Mouse (Mus musculus): ENCODE data around the gene Specc1l. TPM values are rescaled to one million over a fixed set of nuclear protein-coding genes. Genes with fewer than 3 reads are reported as not detected.
"Not testable (repeated sequence)": the region's sequence is repeated elsewhere in the genome, so short reads cannot be mapped to it uniquely, and the experiment has no call there.

The Specc1l gene
- total and polyA plus RNA-seq, 2 experiments from 2014 or later: 23.6 to 37.5 TPM

DNA sequence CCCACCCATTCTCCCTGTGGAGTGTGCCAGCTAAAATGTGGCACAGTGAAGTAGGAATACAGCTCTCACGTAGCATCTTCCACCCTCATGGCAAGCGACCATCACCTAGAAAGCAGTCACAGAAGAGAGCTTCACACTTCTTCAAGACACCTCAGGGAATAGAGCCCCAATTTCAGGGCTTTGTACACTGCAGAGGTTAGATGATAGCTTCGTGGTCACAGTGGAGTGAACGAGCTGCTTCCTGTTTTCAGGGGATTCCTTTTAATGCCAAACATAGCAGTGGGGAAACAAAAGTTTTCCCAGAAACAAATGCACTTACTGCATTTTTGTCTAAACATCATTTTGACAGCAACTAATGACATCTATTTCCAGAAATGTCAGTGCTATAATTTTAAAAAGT is 77.5 kb downstream of the Specc1l start:
- H3K9ac ChIP-seq (replicated peaks; ENCODE audit: low read length, poor library complexity, severe bottlenecking): no peak overlapping the region
- no peak for ATAC-seq (ENCODE audit: low FRiP score)
- DNase-seq (ENCODE audit: low spot score): no peak
- no peak overlapping the region for H3K27ac ChIP-seq (ENCODE audit: low read depth, low read length)
- no peak for TF ChIP-seq CTCF (IDR thresholded peaks at IDR 0.05)
- no peaks in the 10 kb centered on the region for H3K9me3 ChIP-seq (ENCODE audit: low read length)
- no peaks in the 10 kb centered on the region for H3K4me1 ChIP-seq (ENCODE audit: insufficient read depth, low read length)
- WGBS: 82% methylated on average over 4 of the region's 4 CpGs
- H3K27me3 ChIP-seq (ENCODE audit: insufficient read depth, low read length): no peaks in the 10 kb centered on the region
- H3K4me3 ChIP-seq (ENCODE audit: low read depth, low read length): no peak overlapping the region
- peaks cover 5% of the 10 kb centered on the region for H3K36me3 ChIP-seq (ENCODE audit: insufficient read depth, low read length)
- H3K4me2 ChIP-seq (ENCODE audit: low read depth, low read length, poor library complexity, severe bottlenecking): no peak overlapping the region

DNA sequence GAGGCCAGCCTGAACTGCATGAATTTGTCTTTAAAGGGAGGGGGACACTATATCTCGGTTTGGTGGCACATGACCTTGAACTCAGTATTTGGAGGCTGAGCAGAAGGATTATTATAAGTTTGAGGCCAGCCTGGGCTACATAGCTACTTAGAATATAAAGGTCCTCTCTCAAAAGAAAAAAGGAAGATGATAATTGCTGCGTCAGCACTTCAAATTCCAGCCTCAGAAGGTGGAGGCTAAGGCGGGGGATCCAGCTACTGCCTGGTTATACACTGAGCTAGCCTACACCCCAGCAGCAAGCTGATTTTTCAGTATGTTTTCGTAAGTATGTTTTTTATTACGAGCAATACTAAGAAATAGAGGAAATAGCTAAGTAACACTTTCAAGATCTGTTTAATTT is 78.8 kb downstream of the Specc1l start:
- no peak for TF ChIP-seq CTCF (IDR thresholded peaks at IDR 0.05)
- 90% methylated on average over 5 of the region's 5 CpGs for WGBS
- no peak for ATAC-seq (ENCODE audit: low FRiP score)

DNA sequence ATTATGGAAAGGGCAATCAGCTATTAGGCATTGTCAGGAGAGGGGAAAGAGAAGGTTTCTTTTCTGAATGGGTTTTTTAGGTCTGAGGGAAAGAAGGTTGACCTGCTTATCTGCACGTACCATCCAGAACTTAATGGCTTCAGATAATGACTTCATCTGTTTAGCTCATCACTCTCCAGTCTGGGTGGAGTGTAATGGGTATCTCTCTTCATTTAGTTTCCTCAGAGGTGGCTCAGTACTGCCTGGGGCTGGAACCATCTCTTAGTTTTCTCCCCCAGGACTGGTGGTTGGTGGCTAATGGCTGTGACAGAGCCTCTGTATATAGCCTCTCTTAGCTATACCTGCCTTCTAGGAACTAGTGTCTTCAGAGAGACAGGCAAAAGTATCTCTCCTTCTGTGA is 79.5 kb downstream of the Specc1l start:
- no peak for DNase-seq (ENCODE audit: low spot score)
- H3K9me3 ChIP-seq (ENCODE audit: low read length): no peaks in the 10 kb centered on the region
- H3K9ac ChIP-seq (replicated peaks; ENCODE audit: low read length, poor library complexity, severe bottlenecking): no peak overlapping the region
- H3K4me3 ChIP-seq (ENCODE audit: low read depth, low read length): no peak overlapping the region
- no peak overlapping the region for H3K4me2 ChIP-seq (ENCODE audit: low read depth, low read length, poor library complexity, severe bottlenecking)
- H3K4me1 ChIP-seq (ENCODE audit: insufficient read depth, low read length): no peaks in the 10 kb centered on the region
- H3K36me3 ChIP-seq (ENCODE audit: insufficient read depth, low read length): peaks cover 5% of the 10 kb centered on the region
- ATAC-seq (ENCODE audit: low FRiP score): no peak
- no peaks in the 10 kb centered on the region for H3K27me3 ChIP-seq (ENCODE audit: insufficient read depth, low read length)
- TF ChIP-seq CTCF (IDR thresholded peaks at IDR 0.05): no peak
- no peak overlapping the region for H3K27ac ChIP-seq (ENCODE audit: low read depth, low read length)
- 96% methylated on average over 1 of the region's 1 CpGs for WGBS

More for the DNA sequence above, 78.8 kb downstream of the Specc1l start:
- H3K9ac ChIP-seq (replicated peaks; ENCODE audit: low read length, poor library complexity, severe bottlenecking): no peak overlapping the region
- H3K4me1 ChIP-seq (ENCODE audit: insufficient read depth, low read length): no peaks in the 10 kb centered on the region
- H3K36me3 ChIP-seq (ENCODE audit: insufficient read depth, low read length): peaks cover 5% of the 10 kb centered on the region
- H3K4me2 ChIP-seq (ENCODE audit: low read depth, low read length, poor library complexity, severe bottlenecking): no peak overlapping the region
- no peaks in the 10 kb centered on the region for H3K9me3 ChIP-seq (ENCODE audit: low read length)
- DNase-seq (ENCODE audit: low spot score): no peak
- H3K27me3 ChIP-seq (ENCODE audit: insufficient read depth, low read length): no peaks in the 10 kb centered on the region
- no peak overlapping the region for H3K27ac ChIP-seq (ENCODE audit: low read depth, low read length)
- no peak overlapping the region for H3K4me3 ChIP-seq (ENCODE audit: low read depth, low read length)

DNA sequence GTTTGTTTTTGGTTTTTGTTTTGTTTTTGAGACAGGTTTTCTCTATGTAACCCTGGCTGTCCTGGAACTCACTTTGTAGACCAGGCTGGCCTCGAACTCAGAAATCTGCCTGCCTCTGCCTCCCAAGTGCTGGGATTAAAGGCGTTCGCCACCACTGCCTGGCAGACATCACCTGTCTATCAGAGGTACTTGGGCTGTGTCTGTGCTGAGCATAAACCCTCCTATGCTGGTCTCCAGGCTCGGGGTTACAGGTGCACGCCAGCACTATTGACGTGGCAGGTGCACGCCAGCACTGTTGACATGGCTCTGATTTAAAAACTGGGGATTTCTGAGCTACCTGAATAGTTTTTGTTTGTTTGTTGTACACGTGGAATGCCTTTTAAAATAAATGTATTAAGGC is 80.3 kb downstream of the Specc1l start:
- H3K9me3 ChIP-seq (ENCODE audit: low read length); H3K27me3 ChIP-seq (ENCODE audit: insufficient read depth, low read length); ATAC-seq (ENCODE audit: low FRiP score); DNase-seq (ENCODE audit: low spot score); H3K27ac ChIP-seq (ENCODE audit: low read depth, low read length); H3K36me3 ChIP-seq (ENCODE audit: insufficient read depth, low read length); H3K4me3 ChIP-seq (ENCODE audit: low read depth, low read length); H3K9ac ChIP-seq (replicated peaks; ENCODE audit: low read length, poor library complexity, severe bottlenecking); H3K4me1 ChIP-seq (ENCODE audit: insufficient read depth, low read length); H3K4me2 ChIP-seq (ENCODE audit: low read depth, low read length, poor library complexity, severe bottlenecking): not testable (repeated sequence)
- 93% methylated on average over 8 of the region's 8 CpGs for WGBS

DNA sequence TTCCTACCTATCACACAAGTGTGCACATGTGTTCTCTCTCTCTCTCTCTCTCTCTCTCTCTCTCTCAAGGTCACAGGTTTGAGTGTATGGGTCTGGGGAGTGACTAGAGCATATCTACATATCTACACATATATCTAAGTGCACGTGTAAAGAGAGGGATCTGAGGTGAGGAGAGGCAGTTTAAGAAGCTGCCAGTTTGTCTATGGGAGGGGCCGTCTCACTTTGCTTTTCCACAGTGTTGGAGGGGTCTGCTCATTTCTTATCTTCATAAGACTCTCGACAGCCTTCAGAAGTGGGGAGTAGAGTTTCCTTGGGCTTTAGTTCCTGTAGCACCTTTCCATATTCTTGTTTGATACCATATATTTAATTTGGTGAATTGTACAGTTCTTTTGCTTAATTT is 81.4 kb downstream of the Specc1l start:
- ATAC-seq (ENCODE audit: low FRiP score) (no peak), DNase-seq (ENCODE audit: low spot score) (no peak)
- WGBS: 86% methylated on average over 3 of the region's 3 CpGs
- no peak for TF ChIP-seq CTCF (IDR thresholded peaks at IDR 0.05)
- Histone ChIP-seq H3K36me3 (ENCODE audit: insufficient read depth, low read length) (peaks cover 5% of the 10 kb centered on the region), H3K4me3 (ENCODE audit: low read depth, low read length) (no peak overlapping the region), H3K27ac (ENCODE audit: low read depth, low read length) (no peak overlapping the region), H3K9ac (replicated peaks; ENCODE audit: low read length, poor library complexity, severe bottlenecking) (no peak overlapping the region), H3K27me3 (ENCODE audit: insufficient read depth, low read length) (no peaks in the 10 kb centered on the region), H3K4me1 (ENCODE audit: insufficient read depth, low read length) (no peaks in the 10 kb centered on the region), H3K9me3 (ENCODE audit: low read length) (no peaks in the 10 kb centered on the region), H3K4me2 (ENCODE audit: low read depth, low read length, poor library complexity, severe bottlenecking) (no peak overlapping the region)

DNA sequence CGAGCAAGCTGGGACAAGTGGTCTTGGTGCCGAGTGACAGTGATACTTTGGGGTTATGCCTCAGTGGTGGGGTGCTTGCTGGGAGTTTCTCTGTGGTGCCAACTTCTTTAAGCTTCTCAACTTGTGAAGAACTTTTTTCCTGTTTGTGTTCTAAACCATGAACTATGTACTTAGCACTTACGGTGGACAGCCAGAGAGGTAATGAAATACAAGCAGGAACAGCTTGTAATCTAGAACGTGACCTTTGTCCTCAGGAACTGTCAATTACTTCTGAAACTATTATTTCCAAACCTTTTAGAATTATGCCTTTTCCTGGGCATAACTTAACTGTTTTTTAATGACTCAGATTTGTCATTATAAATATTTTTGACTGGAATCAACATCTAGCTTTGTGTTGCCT is 82.5 kb downstream of the Specc1l start:
- no peak for ATAC-seq (ENCODE audit: low FRiP score)
- no peaks in the 10 kb centered on the region for H3K9me3 ChIP-seq (ENCODE audit: low read length)
- WGBS: 80% methylated on average over 4 of the region's 4 CpGs

More for the DNA sequence above, 82.5 kb downstream of the Specc1l start:
- no peak overlapping the region for H3K4me2 ChIP-seq (ENCODE audit: low read depth, low read length, poor library complexity, severe bottlenecking)
- no peak for TF ChIP-seq CTCF (IDR thresholded peaks at IDR 0.05)
- H3K27me3 ChIP-seq (ENCODE audit: insufficient read depth, low read length): no peaks in the 10 kb centered on the region
- DNase-seq (ENCODE audit: low spot score): no peak
- H3K9ac ChIP-seq (replicated peaks; ENCODE audit: low read length, poor library complexity, severe bottlenecking): no peak overlapping the region
- peaks cover 3% of the 10 kb centered on the region for H3K36me3 ChIP-seq (ENCODE audit: insufficient read depth, low read length)
- no peak overlapping the region for H3K27ac ChIP-seq (ENCODE audit: low read depth, low read length)
- no peak overlapping the region for H3K4me3 ChIP-seq (ENCODE audit: low read depth, low read length)
- H3K4me1 ChIP-seq (ENCODE audit: insufficient read depth, low read length): no peaks in the 10 kb centered on the region
